23 mouse cellular contexts compared by ENCODE assay signal in the genomic region with DNA sequence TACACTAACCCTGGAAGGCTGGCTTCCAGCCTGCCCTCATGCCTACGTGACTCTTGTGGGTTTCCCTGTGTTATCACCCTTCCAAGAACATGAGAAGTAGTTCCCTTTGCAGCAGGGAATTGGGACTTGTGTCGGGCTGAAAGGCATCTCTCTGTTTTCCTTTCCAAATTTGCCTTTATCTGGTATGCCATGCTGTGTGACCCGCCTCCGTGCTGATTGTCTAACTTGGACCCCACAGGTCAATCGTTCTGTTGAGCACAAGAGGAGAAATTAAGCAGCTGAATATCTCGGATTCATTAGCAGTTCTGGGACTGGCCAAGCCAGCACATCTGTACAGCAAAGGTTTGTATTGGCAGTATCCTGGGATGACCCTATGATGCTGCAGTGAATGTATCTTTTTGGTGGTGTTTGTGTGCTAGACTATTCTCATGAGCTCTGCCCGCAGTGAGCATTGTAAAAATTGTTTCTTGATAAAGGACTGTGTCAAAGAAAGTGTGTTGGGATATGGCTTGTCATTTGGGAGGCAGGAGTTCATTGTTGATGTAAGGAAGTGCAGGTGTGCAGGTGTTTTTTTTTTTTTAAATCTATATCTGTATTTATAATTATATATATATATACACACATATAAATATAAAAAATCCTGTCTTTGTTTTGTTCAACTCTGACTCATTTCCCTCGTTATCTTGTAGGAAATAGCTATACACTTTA.
DNase-seq lines count a peak whose midpoint lies in the region; ATAC-seq and TF ChIP-seq lines count a peak whose summit lies in the region.
"Had no signal": no experiment of that assay in that cellular context is flagged by ENCODE, and none has a peak within 500 bp of the region (broad histone marks: within the 10 kb centered on the region; RNA-seq: fewer than 3 reads in every experiment).

No protein-coding gene starts in this region.

- no peak overlapping the region for H3K4me2 ChIP-seq in heart, embryonic 11.5 days
- no peak overlapping the region for H3K4me2 ChIP-seq in liver, embryonic 12.5 days
- H3K4me2 ChIP-seq in intestine, postnatal 0 days (replicated peaks; ENCODE audit: low read depth) = no peak overlapping the region
- H3K4me2 ChIP-seq: forebrain, embryonic 13.5 days; heart, embryonic 15.5 days; hindbrain, embryonic 12.5 days; hindbrain, embryonic 15.5 days had no signal

- WGBS in heart, embryonic 11.5 days (ENCODE audit: insufficient replicate concordance) = 73% methylated on average over 8 of the region's 8 CpGs
- WGBS in liver, adult 2 months = 81% methylated on average over 8 of the region's 8 CpGs
- WGBS in liver, embryonic 12.5 days (ENCODE audit: insufficient replicate concordance) = 75% methylated on average over 8 of the region's 8 CpGs
- WGBS in intestine, postnatal 0 days = 91% methylated on average over 8 of the region's 8 CpGs

- TF ChIP-seq POLR2A in liver, adult 2 months (IDR thresholded peaks at IDR 0.05; ENCODE audit: extremely low read depth, insufficient read depth, low read length) = no peak

- H3K4me1 ChIP-seq in heart, embryonic 11.5 days (ENCODE audit: control insufficient read depth, insufficient read depth, low read length) = peaks cover 9% of the 10 kb centered on the region; the same call in 1 of the 2 replicates
- no peaks in the 10 kb centered on the region for H3K4me1 ChIP-seq in liver, adult 2 months (ENCODE audit: control insufficient read depth, insufficient read depth, low read length)
- no peaks in the 10 kb centered on the region for H3K4me1 ChIP-seq in liver, embryonic 12.5 days
- no peaks in the 10 kb centered on the region for H3K4me1 ChIP-seq in intestine, postnatal 0 days (replicated peaks; ENCODE audit: control insufficient read depth, insufficient read depth, low read length)
- H3K4me1 ChIP-seq: forebrain, embryonic 10.5 days; forebrain, embryonic 13.5 days; hindbrain, embryonic 12.5 days; hindbrain, embryonic 15.5 days had no signal

- H3K27me3 ChIP-seq in heart, embryonic 11.5 days (ENCODE audit: control insufficient read depth, insufficient read depth, low read length) = no peaks in the 10 kb centered on the region
- H3K27me3 ChIP-seq in liver, adult 2 months (ENCODE audit: control insufficient read depth, insufficient read depth, low read length) = no peaks in the 10 kb centered on the region
- no peaks in the 10 kb centered on the region for H3K27me3 ChIP-seq in liver, embryonic 12.5 days (replicated peaks)
- no peaks in the 10 kb centered on the region for H3K27me3 ChIP-seq in intestine, postnatal 0 days (replicated peaks; ENCODE audit: control insufficient read depth, insufficient read depth, low read length)
- H3K27me3 ChIP-seq: forebrain, embryonic 13.5 days; heart, embryonic 15.5 days; hindbrain, embryonic 12.5 days; hindbrain, embryonic 15.5 days; Patski had no signal

- no peak for DNase-seq in heart, postnatal 36 days
- no peak for DNase-seq in liver, adult 2 months (ENCODE audit: extremely low read depth, low read depth, low spot score)
- peak; percentile 64 for DNase-seq in MEL-GATA-1-ER (ENCODE audit: extremely low read depth, low read depth)
- DNase-seq: adrenal gland, postnatal 10 days; adrenal gland, postnatal 36 days; cerebellum, adult 18-20 months; cerebellum, adult 9-10 months; cerebellum, postnatal 14 days; gastrocnemius, postnatal 10 days; gastrocnemius, postnatal 36 days; heart, postnatal 14 days; kidney, adult 11 months had no signal

- H3K27ac ChIP-seq in heart, embryonic 11.5 days (ENCODE audit: low read depth, low read length) = 0 out of 2 replicates have a peak overlapping the region, but pooled peaks have one; percentile 17
- H3K27ac ChIP-seq in liver, adult 2 months (replicated peaks; ENCODE audit: insufficient read depth, low read depth, low read length) = 0 out of 2 replicates have a peak overlapping the region, but pooled peaks have one; percentile 23
- H3K27ac ChIP-seq in liver, embryonic 12.5 days = no peak overlapping the region
- no peak overlapping the region for H3K27ac ChIP-seq in intestine, postnatal 0 days (ENCODE audit: low read depth, low read length)
- H3K27ac ChIP-seq: forebrain, embryonic 10.5 days; forebrain, embryonic 13.5 days; heart, embryonic 15.5 days; hindbrain, embryonic 12.5 days; hindbrain, embryonic 15.5 days had no signal

- H3K9ac ChIP-seq in heart, embryonic 11.5 days (ENCODE audit: low read depth, low read length) = no peak overlapping the region
- no peak overlapping the region for H3K9ac ChIP-seq in liver, adult 2 months (ENCODE audit: low read depth, low read length)
- H3K9ac ChIP-seq in liver, embryonic 12.5 days = no peak overlapping the region
- no peak overlapping the region for H3K9ac ChIP-seq in intestine, postnatal 0 days (ENCODE audit: low read depth, low read length)
- H3K9ac ChIP-seq: forebrain, embryonic 13.5 days; heart, embryonic 15.5 days; hindbrain, embryonic 12.5 days; hindbrain, embryonic 15.5 days had no signal

- no peaks in the 10 kb centered on the region for H3K79me2 ChIP-seq in liver, adult 2 months (ENCODE audit: control insufficient read depth, insufficient read depth, low read length)

- ATAC-seq in heart, embryonic 11.5 days (replicated peaks; ENCODE audit: insufficient number of reproducible peaks, low FRiP score, low TSS enrichment) = no peak
- no peak for ATAC-seq in liver, embryonic 12.5 days
- no peak for ATAC-seq in intestine, postnatal 0 days
- ATAC-seq: CD4-positive, CD25-positive, alpha-beta regulatory T cell, adult 4 months; forebrain, embryonic 13.5 days; forebrain, embryonic 16.5 days; Patski had no signal

- H3K36me3 ChIP-seq in heart, embryonic 11.5 days (ENCODE audit: control insufficient read depth, insufficient read depth, low read length) = peaks cover 39% of the 10 kb centered on the region
- H3K36me3 ChIP-seq in liver, adult 2 months (ENCODE audit: control insufficient read depth, insufficient read depth, low read length) = peaks cover 32% of the 10 kb centered on the region
- H3K36me3 ChIP-seq in liver, embryonic 12.5 days = peaks cover 42% of the 10 kb centered on the region
- peaks cover 30% of the 10 kb centered on the region for H3K36me3 ChIP-seq in intestine, postnatal 0 days (ENCODE audit: control insufficient read depth, insufficient read depth)

- H3K4me3 ChIP-seq in heart, embryonic 11.5 days (ENCODE audit: low read depth, low read length) = no peak overlapping the region
- no peak overlapping the region for H3K4me3 ChIP-seq in liver, adult 2 months (ENCODE audit: insufficient read depth, low read depth, low read length)
- H3K4me3 ChIP-seq in liver, embryonic 12.5 days = no peak overlapping the region
- H3K4me3 ChIP-seq in intestine, postnatal 0 days (ENCODE audit: low read depth, low read length) = no peak overlapping the region
- H3K4me3 ChIP-seq: forebrain, embryonic 10.5 days; forebrain, embryonic 13.5 days; heart, embryonic 15.5 days; hindbrain, embryonic 12.5 days; hindbrain, embryonic 15.5 days had no signal

- TF ChIP-seq CTCF in liver, adult 2 months (IDR thresholded peaks at IDR 0.05; ENCODE audit: low read depth, low read length) = no peak
- TF ChIP-seq CTCF in intestine, postnatal 0 days (IDR thresholded peaks at IDR 0.05; ENCODE audit: low read depth) = no peak

- H3K9me3 ChIP-seq in heart, embryonic 11.5 days (replicated peaks; ENCODE audit: control insufficient read depth, low read length) = no peaks in the 10 kb centered on the region
- no peaks in the 10 kb centered on the region for H3K9me3 ChIP-seq in liver, embryonic 12.5 days (replicated peaks)
- no peaks in the 10 kb centered on the region for H3K9me3 ChIP-seq in intestine, postnatal 0 days (ENCODE audit: control insufficient read depth)
- H3K9me3 ChIP-seq: forebrain, embryonic 13.5 days; heart, embryonic 15.5 days; hindbrain, embryonic 12.5 days; hindbrain, embryonic 15.5 days had no signal

- intact Hi-C loops in heart, postnatal 36 days (cut with DNase I) = loop anchor here (2.0 kb wide), 1 partner anchor 87 kb away; no protein-coding TSS in a partner anchor

Comparison
In these comparisons a context has a peak if more than half of its experiments do, and no peak if none do; other contexts are left out.
1. H3K27ac ChIP-seq: peak in heart, embryonic 11.5 days (single experiment) and liver, adult 2 months (single experiment); none in liver, embryonic 12.5 days (single experiment) and intestine, postnatal 0 days (single experiment).